Mouse (Mus musculus) adrenal gland, postnatal 25 days (tissue): ENCODE measurements at regions not wholly inside any gene's neighbourhood (a gene's known extent, or its start where the extent isn't known, plus 50 kb on each side); places are given as distances from the start of the nearest gene placed in this dataset.

Source experiments
- DNase-seq: peaks from one replicate; pipeline ENCODE4 v3.0.0; 2021; ENCODE audit warnings: mixed read lengths

DNA sequence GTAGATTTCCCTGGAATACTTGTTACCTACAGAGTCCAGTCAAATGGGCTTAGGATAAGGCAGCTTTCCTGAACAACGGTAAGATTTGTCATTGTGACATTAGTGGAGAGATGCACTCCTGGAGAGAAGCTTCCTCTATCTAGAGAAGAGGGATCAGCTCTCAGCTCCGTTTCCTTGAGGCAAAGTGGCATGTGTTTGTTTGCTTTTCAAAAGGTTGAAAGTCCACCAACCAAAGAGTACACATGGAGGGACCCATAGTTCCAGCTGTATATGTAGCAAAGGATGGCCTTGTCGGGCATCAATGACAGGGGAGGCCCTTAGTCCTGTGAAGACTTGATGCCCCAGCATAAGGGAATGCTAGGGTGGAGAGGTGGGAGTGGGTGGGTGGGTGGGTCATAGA is 87.9 kb upstream of the Rnd3 start:
- DNase-seq, result no peak

DNA sequence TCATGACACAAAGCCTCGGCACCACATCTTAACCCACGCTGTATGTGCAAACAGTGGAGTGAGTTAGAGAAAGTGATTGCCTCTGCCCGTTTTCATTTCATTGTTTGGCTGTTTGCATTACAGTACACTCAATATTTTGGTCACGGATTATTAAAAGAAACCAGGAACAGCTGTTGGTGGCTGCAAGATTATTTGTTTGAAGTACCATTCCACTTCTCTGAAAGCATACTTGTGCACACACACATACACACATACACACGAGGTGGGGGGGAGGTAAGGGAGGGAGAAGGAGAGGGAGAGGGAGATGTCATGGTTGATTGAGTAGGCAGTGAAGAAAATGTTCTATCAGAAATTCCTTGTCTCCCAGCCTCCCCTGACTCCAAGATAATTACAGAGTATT is 85.5 kb upstream of the Rnd3 start:
- DNase-seq, result no peak

GRCm38 (mm10) chr2:51222851-51223250 is 73.9 kb upstream of the Rnd3 start:
- no peak for DNase-seq

DNA sequence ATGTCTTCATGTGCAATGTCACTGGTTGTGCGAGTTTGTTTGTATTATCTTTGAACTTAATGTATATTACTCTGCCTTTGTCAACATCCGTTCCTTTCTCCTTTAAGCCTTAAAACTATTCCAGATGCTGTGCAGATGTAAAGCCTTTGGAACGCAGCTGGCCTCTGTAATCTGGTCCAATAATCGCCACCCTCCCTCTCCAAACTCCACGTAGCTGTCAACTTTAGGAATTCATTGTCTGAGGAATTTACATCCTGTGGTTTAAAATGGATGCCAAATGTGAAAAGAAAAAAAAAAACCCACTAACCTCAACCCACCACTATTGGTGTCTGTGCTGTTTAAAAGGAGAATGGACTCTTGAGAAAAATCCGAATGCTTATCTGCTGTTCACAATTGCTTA is 70.8 kb upstream of the Rnd3 start:
- DNase-seq, result no peak

GRCm38 (mm10) chr2:51207150-51208022 is 58.5 kb upstream of the Rnd3 start:
- no peak for DNase-seq

- no peak for DNase-seq
Measured at GRCm38 (mm10) chr2:51206332-51206731, 57.4 kb upstream of the Rnd3 start.
